Mouse (Mus musculus): ENCODE data around the gene Palm. TPM values are rescaled to one million over a fixed set of nuclear protein-coding genes. Genes with fewer than 3 reads are reported as not detected.
A peak's percentile ranks its signal among the peaks of the same experiment; 100 is the strongest.

Palm gene
- polyA plus RNA-seq, 1 experiment from 2014 or later, result 80.7 TPM

DNA sequence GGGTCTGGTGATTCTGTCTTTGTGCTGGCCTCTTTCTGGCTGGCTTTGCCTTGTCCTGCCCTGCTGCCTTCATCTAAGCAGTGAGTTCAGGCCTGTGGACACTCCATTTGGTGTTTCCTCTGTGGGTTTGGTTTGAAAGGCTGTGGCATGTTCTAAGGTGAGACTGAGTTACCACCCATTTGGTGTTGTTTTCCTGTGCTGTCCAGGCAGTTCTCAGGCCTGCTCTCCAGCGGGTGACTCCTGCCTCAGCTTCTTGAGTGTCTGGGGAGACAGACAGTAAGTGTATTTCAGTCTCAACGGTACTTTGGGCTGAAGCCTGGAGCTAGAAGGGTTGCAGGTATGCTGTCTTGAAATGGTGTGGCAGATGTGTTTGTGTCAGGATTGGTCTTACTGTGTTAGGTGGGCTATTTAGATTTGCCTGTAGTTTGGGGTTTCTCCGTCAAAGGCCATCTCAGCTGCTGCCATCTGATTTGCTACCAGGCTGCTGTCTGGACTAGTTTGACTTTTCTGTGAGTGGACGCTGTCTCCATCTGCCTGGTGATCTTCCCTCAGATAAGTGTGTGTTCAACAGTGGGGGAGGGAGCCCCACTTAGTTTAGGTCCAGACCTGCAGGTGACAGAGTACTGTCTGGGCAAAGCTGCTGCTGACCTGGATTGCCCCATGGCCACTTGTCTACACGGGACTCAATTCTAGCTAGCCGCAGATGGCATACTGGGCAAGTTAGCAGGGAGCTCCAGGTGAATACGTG, 63.5 kb downstream of the Palm start:
- H3K27ac ChIP-seq, result peak overlapping the region; percentile 23
- H3K36me3 ChIP-seq, result peaks cover 63% of the 10 kb centered on the region
- no peaks in the 10 kb centered on the region for H3K9me3 ChIP-seq
- no peak for DNase-seq (ENCODE audit: low spot score)
- H3K27me3 ChIP-seq (ENCODE audit: insufficient read depth, poor library complexity, severe bottlenecking), result no peaks in the 10 kb centered on the region
- peak overlapping the region; percentile 98 for H3K4me3 ChIP-seq
- peaks cover 74% of the 10 kb centered on the region for H3K4me1 ChIP-seq
- 45% methylated on average over 7 of the region's 7 CpGs for WGBS

- DNase-seq (ENCODE audit: low spot score), result no peak
- Histone ChIP-seq H3K9me3 (no peaks in the 10 kb centered on the region), H3K27me3 (ENCODE audit: insufficient read depth, poor library complexity, severe bottlenecking) (no peaks in the 10 kb centered on the region), H3K27ac (peak overlapping the region; percentile 23), H3K36me3 (peaks cover 69% of the 10 kb centered on the region), H3K4me1 (peaks cover 68% of the 10 kb centered on the region), H3K4me3 (peak overlapping the region; percentile 98)
- WGBS, result 41% methylated on average over 4 of the region's 4 CpGs
These were observed 64.1 kb downstream of the Palm start for GRCm38 (mm10) chr10:79857452-79857811.

GRCm38 (mm10) chr10:79857894-79858293, 64.5 kb downstream of the Palm start:
- 88% methylated on average over 2 of the region's 2 CpGs for WGBS
- H3K4me1 ChIP-seq, result peaks cover 64% of the 10 kb centered on the region
- no peaks in the 10 kb centered on the region for H3K27me3 ChIP-seq (ENCODE audit: insufficient read depth, poor library complexity, severe bottlenecking)
- peak overlapping the region; percentile 98 for H3K4me3 ChIP-seq
- DNase-seq (ENCODE audit: low spot score), result no peak
- H3K27ac ChIP-seq, result peak overlapping the region; percentile 23
- peaks cover 73% of the 10 kb centered on the region for H3K36me3 ChIP-seq
- H3K9me3 ChIP-seq, result no peaks in the 10 kb centered on the region

GRCm38 (mm10) chr10:79858416-79859074, 65.2 kb downstream of the Palm start:
- Histone ChIP-seq H3K4me1 (peaks cover 57% of the 10 kb centered on the region), H3K36me3 (peaks cover 80% of the 10 kb centered on the region), H3K4me3 (peak overlapping the region; percentile 98), H3K27ac (no peak overlapping the region), H3K9me3 (no peaks in the 10 kb centered on the region), H3K27me3 (ENCODE audit: insufficient read depth, poor library complexity, severe bottlenecking) (no peaks in the 10 kb centered on the region)
- no peak for DNase-seq (ENCODE audit: low spot score)
- WGBS, result 69% methylated on average over 17 of the region's 17 CpGs

DNA sequence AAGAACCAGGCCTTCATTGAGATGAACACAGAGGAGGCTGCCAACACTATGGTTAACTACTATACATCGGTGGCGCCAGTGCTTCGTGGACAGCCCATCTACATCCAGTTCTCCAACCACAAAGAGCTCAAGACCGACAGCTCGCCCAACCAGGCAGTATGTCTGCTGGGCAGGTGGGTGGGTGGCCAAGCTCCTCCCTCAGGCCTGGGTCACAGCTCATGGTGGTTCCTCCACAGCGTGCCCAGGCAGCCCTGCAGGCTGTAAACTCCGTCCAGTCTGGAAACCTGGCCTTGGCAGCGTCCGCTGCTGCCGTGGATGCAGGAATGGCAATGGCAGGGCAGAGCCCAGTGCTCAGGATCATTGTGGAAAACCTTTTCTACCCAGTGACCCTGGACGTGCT, 65.7 kb downstream of the Palm start:
- Histone ChIP-seq H3K4me1 (peaks cover 53% of the 10 kb centered on the region), H3K4me3 (no peak overlapping the region), H3K36me3 (peaks cover 84% of the 10 kb centered on the region), H3K27ac (no peak overlapping the region), H3K9me3 (no peaks in the 10 kb centered on the region), H3K27me3 (ENCODE audit: insufficient read depth, poor library complexity, severe bottlenecking) (no peaks in the 10 kb centered on the region)
- DNase-seq (ENCODE audit: low spot score), result no peak
- 89% methylated on average over 11 of the region's 11 CpGs for WGBS

DNA sequence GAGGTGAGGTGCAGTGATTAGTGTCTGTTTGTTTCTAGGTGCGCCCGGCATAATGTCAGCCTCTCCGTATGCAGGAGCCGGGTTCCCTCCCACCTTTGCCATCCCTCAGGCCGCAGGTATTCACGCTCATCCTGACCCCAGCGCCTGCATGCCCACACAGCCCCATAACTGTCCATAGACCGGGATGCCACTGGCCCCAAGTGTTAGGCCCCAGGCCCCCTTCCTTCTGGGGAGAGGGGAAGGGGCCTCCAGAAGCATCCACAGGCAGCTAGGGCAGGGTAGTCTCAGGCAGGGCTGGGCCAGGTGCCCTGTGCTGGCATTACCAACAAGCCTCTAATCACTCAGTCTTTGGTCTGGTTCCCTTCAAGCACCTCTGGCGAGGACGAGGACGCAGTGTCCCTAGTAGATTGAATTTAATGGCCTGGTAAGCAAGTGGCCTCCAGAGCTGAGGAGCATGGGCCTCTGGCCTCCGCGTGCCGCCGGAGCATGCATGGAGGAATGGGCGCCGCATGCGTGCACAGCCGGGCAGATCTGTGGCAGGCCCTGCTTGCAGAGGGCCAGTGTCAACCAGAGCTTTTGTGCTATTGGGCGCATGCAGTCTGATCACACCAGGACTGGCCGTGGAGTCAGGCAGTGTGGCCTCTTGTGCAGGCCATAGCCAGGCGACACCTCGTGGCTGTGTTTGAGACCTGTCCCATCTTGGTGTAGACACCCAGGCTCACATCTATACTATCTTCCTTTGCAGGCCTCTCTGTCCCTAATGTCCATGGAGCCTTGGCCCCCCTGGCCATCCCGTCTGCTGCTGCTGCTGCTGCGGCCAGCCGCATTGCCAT, 66.9 kb downstream of the Palm start:
- H3K27ac ChIP-seq, result no peak overlapping the region
- H3K27me3 ChIP-seq (ENCODE audit: insufficient read depth, poor library complexity, severe bottlenecking), result no peaks in the 10 kb centered on the region
- WGBS, result 92% methylated on average over 26 of the region's 26 CpGs
- H3K4me1 ChIP-seq, result peaks cover 60% of the 10 kb centered on the region
- DNase-seq (ENCODE audit: low spot score), result no peak
- H3K9me3 ChIP-seq, result no peaks in the 10 kb centered on the region
- peak overlapping the region; percentile 10; the same call in 1 of the 2 replicates for H3K4me3 ChIP-seq
- H3K36me3 ChIP-seq, result peaks cover 96% of the 10 kb centered on the region

DNA sequence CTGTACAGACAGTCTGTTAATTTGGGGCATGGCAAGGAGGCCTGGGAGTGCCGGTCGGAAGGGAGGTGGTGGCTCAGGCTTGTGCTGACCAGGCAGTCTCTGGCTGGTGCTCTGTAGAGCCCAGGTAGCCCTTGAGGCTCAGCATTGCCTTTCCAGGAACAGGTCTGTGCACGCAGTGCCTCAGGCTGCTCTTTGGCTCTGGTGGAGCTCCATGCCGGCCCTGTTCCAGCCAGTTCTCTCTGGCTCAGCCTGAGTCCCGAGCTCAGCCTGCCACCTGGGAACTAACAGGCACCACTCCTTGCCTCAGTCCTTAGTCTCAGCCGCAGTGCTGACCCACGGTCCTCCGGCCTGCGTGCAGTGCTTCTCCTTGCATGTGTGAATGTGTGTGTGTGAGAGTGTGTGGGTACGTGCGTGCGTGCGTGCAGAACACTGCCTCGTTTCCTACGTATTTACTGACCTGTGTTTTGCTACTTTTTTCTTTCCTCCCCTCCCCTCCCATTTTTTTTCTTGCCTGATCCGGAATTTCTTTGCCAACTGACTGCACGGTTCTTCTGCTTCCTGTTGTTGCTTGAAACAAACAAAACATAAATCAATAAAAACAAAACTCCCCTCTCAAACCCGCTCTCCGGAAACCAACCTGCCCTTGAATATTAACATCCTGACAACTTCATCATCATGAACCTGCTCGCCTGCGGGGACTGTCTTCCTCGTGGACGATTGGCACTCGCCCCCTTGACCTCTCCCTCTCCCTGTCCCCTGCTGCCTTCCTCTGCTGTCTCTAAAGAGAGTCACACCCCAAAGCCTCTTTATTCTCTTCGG, 68.1 kb downstream of the Palm start:
- Histone ChIP-seq H3K27ac (no peak overlapping the region; the same call in 1 of the 2 replicates), H3K9me3 (no peaks in the 10 kb centered on the region), H3K36me3 (peaks cover 99% of the 10 kb centered on the region), H3K4me3 (no peak overlapping the region), H3K4me1 (peaks cover 60% of the 10 kb centered on the region), H3K27me3 (ENCODE audit: insufficient read depth, poor library complexity, severe bottlenecking) (no peaks in the 10 kb centered on the region)
- DNase-seq (ENCODE audit: low spot score), result no peak
- 92% methylated on average over 25 of the region's 25 CpGs for WGBS

GRCm38 (mm10) chr10:79862049-79862788, 68.8 kb downstream of the Palm start:
- 93% methylated on average over 23 of the region's 23 CpGs for WGBS
- no peak overlapping the region for H3K4me3 ChIP-seq
- H3K27ac ChIP-seq, result no peak overlapping the region
- no peaks in the 10 kb centered on the region for H3K27me3 ChIP-seq (ENCODE audit: insufficient read depth, poor library complexity, severe bottlenecking)
- peaks cover 98% of the 10 kb centered on the region for H3K36me3 ChIP-seq
- H3K4me1 ChIP-seq, result peaks cover 59% of the 10 kb centered on the region
- no peaks in the 10 kb centered on the region for H3K9me3 ChIP-seq
- DNase-seq (ENCODE audit: low spot score), result no peak

DNA sequence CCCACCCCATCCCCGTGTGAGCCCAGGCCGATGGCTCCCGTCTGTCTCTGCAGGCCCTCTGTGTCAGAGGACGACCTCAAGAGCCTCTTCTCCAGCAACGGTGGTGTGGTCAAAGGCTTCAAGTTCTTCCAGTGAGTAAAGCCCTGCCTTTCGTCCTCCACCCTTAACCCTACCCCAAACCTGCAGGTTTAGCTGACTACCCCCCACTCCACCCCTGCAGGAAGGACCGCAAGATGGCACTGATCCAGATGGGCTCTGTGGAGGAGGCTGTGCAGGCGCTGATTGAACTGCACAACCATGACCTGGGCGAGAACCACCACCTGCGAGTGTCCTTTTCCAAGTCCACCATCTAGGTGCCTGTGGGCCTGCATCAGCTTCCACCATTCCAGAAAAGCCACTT, 69.6 kb downstream of the Palm start:
- no peak for DNase-seq (ENCODE audit: low spot score)
- Histone ChIP-seq H3K27ac (no peak overlapping the region), H3K4me1 (peaks cover 54% of the 10 kb centered on the region), H3K27me3 (ENCODE audit: insufficient read depth, poor library complexity, severe bottlenecking) (no peaks in the 10 kb centered on the region), H3K36me3 (peaks cover 93% of the 10 kb centered on the region), H3K9me3 (no peaks in the 10 kb centered on the region), H3K4me3 (no peak overlapping the region)
- 81% methylated on average over 10 of the region's 10 CpGs for WGBS

- 0 out of 2 replicates have a peak overlapping the region, but pooled peaks have one; percentile 2 for H3K27ac ChIP-seq
- no peaks in the 10 kb centered on the region for H3K27me3 ChIP-seq (ENCODE audit: insufficient read depth, poor library complexity, severe bottlenecking)
- H3K4me1 ChIP-seq, result peaks cover 39% of the 10 kb centered on the region
- H3K4me3 ChIP-seq, result peak overlapping the region; percentile 15; the same call in 1 of the 2 replicates
- WGBS, result 65% methylated on average over 10 of the region's 10 CpGs
- H3K9me3 ChIP-seq, result no peaks in the 10 kb centered on the region
- peaks cover 80% of the 10 kb centered on the region for H3K36me3 ChIP-seq
- DNase-seq (ENCODE audit: low spot score), result no peak
These were observed 71.2 kb downstream of the Palm start for GRCm38 (mm10) chr10:79864351-79865188.

DNA sequence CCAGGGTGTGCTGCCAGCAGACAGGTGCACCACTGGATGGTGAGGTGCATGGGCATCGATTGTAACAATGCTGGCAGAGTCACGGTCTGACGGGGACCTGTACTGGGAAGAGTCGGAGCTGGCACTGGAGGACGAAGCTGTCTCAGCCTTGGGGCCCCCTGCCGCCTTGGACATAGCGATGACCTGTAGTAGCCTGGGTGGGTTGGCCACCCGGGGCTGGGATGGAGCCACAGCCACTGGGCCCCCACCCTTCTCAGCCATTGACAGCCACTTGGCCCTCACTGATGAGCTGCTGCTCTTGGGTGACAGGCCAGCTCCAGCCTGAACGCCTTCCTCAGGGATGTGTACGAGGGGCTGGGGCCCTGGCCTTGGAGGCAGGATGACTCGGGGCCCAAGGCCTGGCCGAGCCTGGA, 71.8 kb downstream of the Palm start:
- Histone ChIP-seq H3K4me1 (peaks cover 34% of the 10 kb centered on the region), H3K4me3 (peak overlapping the region; percentile 15; the same call in 1 of the 2 replicates), H3K27ac (0 out of 2 replicates have a peak overlapping the region, but pooled peaks have one; percentile 2), H3K27me3 (ENCODE audit: insufficient read depth, poor library complexity, severe bottlenecking) (no peaks in the 10 kb centered on the region), H3K9me3 (no peaks in the 10 kb centered on the region), H3K36me3 (peaks cover 74% of the 10 kb centered on the region)
- 59% methylated on average over 12 of the region's 12 CpGs for WGBS
- DNase-seq (ENCODE audit: low spot score), result no peak

Data from heart, embryonic 10.5 days (tissue).